Mouse (Mus musculus) heart, postnatal 10 days (tissue): ENCODE data around the gene Cd163. TPM values are rescaled to one million over a fixed set of nuclear protein-coding genes. Genes with fewer than 3 reads are reported as not detected.

ENCODE experiments used
- DNase-seq, 2 experiments: peaks; one replicate each; pipeline ENCODE4 v3.0.0; 2021
- intact Hi-C: fragments of 180-260 bp; cut with DNase I; formaldehyde crosslinking; loops from one replicate; pipeline ENCODE4 v1.15.1; 2025
- total RNA-seq, 2 experiments: library from RNA; stranded (reverse); gene quantifications; 2 replicates each; pipeline ENCODE4 v1.2.3; 2021

Gene Cd163
- total RNA-seq, 2 experiments from 2014 or later, result 4.7 to 9.7 TPM

GRCm38 (mm10) chr6:124358953-124359352 is 54.5 kb downstream of the Cd163 start:
- intact Hi-C loops, result no loop called here
- DNase-seq, result no peak

- no peak for DNase-seq
- intact Hi-C loops, result no loop called here
These were observed 56.1 kb downstream of the Cd163 start for GRCm38 (mm10) chr6:124360549-124360948.

- DNase-seq, result no peak
- intact Hi-C loops, result no loop called here
These were observed 59.9 kb downstream of the Cd163 start for GRCm38 (mm10) chr6:124364328-124364727.

GRCm38 (mm10) chr6:124373584-124374206 is 69.2 kb downstream of the Cd163 start:
- intact Hi-C loops, result no loop called here
- no peak for DNase-seq

- no peak for DNase-seq
- intact Hi-C loops, result no loop called here
These were observed 70.2 kb downstream of the Cd163 start for GRCm38 (mm10) chr6:124374683-124375082.

GRCm38 (mm10) chr6:124375435-124375884 is 71.0 kb downstream of the Cd163 start:
- DNase-seq, result peak; percentile 55 to 58
- intact Hi-C loops, result no loop called here

- intact Hi-C loops, result no loop called here
- no peak for DNase-seq
These were observed 71.9 kb downstream of the Cd163 start for GRCm38 (mm10) chr6:124376311-124376710.

GRCm38 (mm10) chr6:124377494-124378255 is 73.2 kb downstream of the Cd163 start:
- intact Hi-C loops, result loop anchor here (2.0 kb wide), 1 partner anchor 447 kb away; no protein-coding TSS in a partner anchor
- DNase-seq, result no peak

GRCm38 (mm10) chr6:124379331-124379730 is 74.9 kb downstream of the Cd163 start:
- intact Hi-C loops, result loop anchor here (1.0 to 2.0 kb wide), 2 partner anchors 117 to 449 kb away; no protein-coding TSS in a partner anchor
- peak; percentile 53 to 67 for DNase-seq

Other genes starting within 250 kb of the Cd163 start
- gene Vmn2r27, start 72.8 kb upstream of the Cd163 start, total RNA-seq, result not detected
- gene Pex5, start 110.4 kb downstream of the Cd163 start, total RNA-seq, result 10 to 100 TPM; 28.3 to 31.9 TPM
- gene Clstn3, start 160.1 kb downstream of the Cd163 start, total RNA-seq, result 10 to 100 TPM in 1 of 2 experiments, 1 to 10 TPM in 1; 2.0 to 11.3 TPM
- 1 to 10 TPM in 1 of 2 experiments, under 1 TPM in 1; 0.84 to 1.1 TPM for gene C1rl, start 188.5 kb downstream of the Cd163 start, total RNA-seq
- 1 to 10 TPM; 6.9 to 8.8 TPM for gene C1ra, start 207.7 kb downstream of the Cd163 start, total RNA-seq
- gene C1s1, start 237.7 kb downstream of the Cd163 start, total RNA-seq, result 10 to 100 TPM; 20.1 to 23.3 TPM